ENCODE assay signal across 43 mouse cellular contexts in the genomic region with DNA sequence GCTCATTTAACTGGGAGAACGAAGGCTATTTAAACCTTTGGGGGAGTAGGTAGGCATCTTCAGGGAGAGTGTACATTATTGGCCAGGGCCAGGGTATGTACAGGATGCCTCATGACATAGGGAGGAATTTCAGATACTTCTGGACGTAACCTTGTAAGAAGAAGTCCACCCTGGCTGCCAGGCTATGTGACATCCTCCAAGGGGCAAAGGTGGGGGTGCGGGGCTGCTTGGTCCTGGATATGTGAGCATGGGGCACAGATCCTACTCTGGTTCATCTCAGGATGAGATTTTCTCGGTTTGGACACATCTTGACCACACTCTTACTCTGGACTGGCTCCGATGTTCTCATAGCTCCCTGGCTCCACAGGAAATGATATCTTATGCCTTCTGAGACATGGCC. TPM values are rescaled to one million over a fixed set of nuclear protein-coding genes. Genes with fewer than 3 reads are reported as not detected.
"Had no signal": no experiment of that assay in that cellular context is flagged by ENCODE, and none has a peak within 500 bp of the region (broad histone marks: within the 10 kb centered on the region; RNA-seq: fewer than 3 reads in every experiment).

No protein-coding gene starts in this region.

- H3K27me3 ChIP-seq: heart, embryonic 13.5 days; heart, embryonic 15.5 days; hindbrain, embryonic 12.5 days; intestine, embryonic 15.5 days; kidney, embryonic 15.5 days; limb, embryonic 13.5 days; limb, embryonic 15.5 days had no signal

- ATAC-seq: hindbrain, embryonic 16.5 days; inflammation-experienced regulatory T-cells, adult 6 months; intestine, embryonic 15.5 days; intestine, postnatal 0 days; liver, embryonic 12.5 days had no signal

- DNase-seq: gastrocnemius, postnatal 14 days; heart, adult 18-20 months; heart, postnatal 14 days; heart, postnatal 36 days; kidney, adult 18-20 months; kidney, adult 9 months; kidney, postnatal 14 days; kidney, postnatal 36 days; layer of hippocampus, adult 9-11 months; layer of hippocampus, postnatal 36 days; left cerebral cortex, postnatal 4 days had no signal

- H3K4me1 ChIP-seq: heart, embryonic 13.5 days; heart, embryonic 15.5 days; intestine, embryonic 15.5 days; liver, embryonic 12.5 days had no signal

- H3K9me3 ChIP-seq: heart, embryonic 15.5 days; hindbrain, embryonic 10.5 days; intestine, embryonic 15.5 days; limb, embryonic 15.5 days had no signal

- H3K27ac ChIP-seq: heart, embryonic 13.5 days; heart, embryonic 15.5 days; hindbrain, embryonic 12.5 days; hindbrain, embryonic 14.5 days; intestine, embryonic 15.5 days; kidney, embryonic 15.5 days; kidney, postnatal 0 days; limb, embryonic 13.5 days; limb, embryonic 15.5 days; liver, embryonic 12.5 days; liver, embryonic 14.5 days had no signal

- H3K36me3 ChIP-seq: heart, embryonic 13.5 days; heart, embryonic 15.5 days; hindbrain, embryonic 10.5 days; hindbrain, embryonic 12.5 days; intestine, embryonic 15.5 days; kidney, embryonic 15.5 days; limb, embryonic 13.5 days; limb, embryonic 15.5 days; liver, embryonic 12.5 days had no signal

- H3K4me3 ChIP-seq: heart, embryonic 13.5 days; heart, embryonic 15.5 days; hindbrain, embryonic 10.5 days; hindbrain, embryonic 12.5 days; intestine, embryonic 15.5 days; kidney, embryonic 15.5 days; limb, embryonic 13.5 days; limb, embryonic 15.5 days; liver, embryonic 12.5 days had no signal

RNA-seq across cellular contexts. Expression of a gene that starts 52.2 kb away (rescaled TPM):
- total RNA-seq: gastrocnemius, adult 8-10 months; gastrocnemius, postnatal 14 days; gastrocnemius, postnatal 4 days; granulocyte monocyte progenitor cell, adult 5-6 weeks; heart, adult 18-20 months; heart, adult 8-10 months; heart, postnatal 14 days; heart, postnatal 36 days; layer of hippocampus, adult 18-20 months; layer of hippocampus, adult 8-10 months; layer of hippocampus, postnatal 14 days; layer of hippocampus, postnatal 36 days; left cerebral cortex, adult 18-20 months; left cerebral cortex, adult 8-10 months; left cerebral cortex, postnatal 10 days; left cerebral cortex, postnatal 25 days; left cerebral cortex, postnatal 4 days; liver, adult 2 months had no signal
- polyA plus RNA-seq: frontal cortex, adult 2 months; heart, embryonic 11.5 days; heart, embryonic 13.5 days; heart, embryonic 15.5 days; heart, postnatal 0 days; hindbrain, embryonic 10.5 days; hindbrain, embryonic 12.5 days; hindbrain, embryonic 14.5 days; hindbrain, embryonic 16.5 days; intestine, embryonic 15.5 days; kidney, embryonic 15.5 days; kidney, postnatal 0 days; large intestine, adult 2 months; limb, embryonic 11.5 days; limb, embryonic 13.5 days; limb, embryonic 15.5 days; liver, adult 2 months; liver, embryonic 12.5 days; liver, embryonic 14.5 days had no signal
